Mouse (Mus musculus) layer of hippocampus, adult 2 months (tissue): ENCODE results near the gene Ypel3. TPM values are rescaled to one million over a fixed set of nuclear protein-coding genes. Genes with fewer than 3 reads are reported as not detected.

ENCODE experiments used
- DNase-seq, 2 experiments: peaks; one replicate each; pipeline ENCODE4 v3.0.0; 2022; ENCODE audit warnings: low spot score in 2 of 2
- H3K27ac ChIP-seq: fragments of 200-600 bp; 2 replicates; pipeline ENCODE4 v1.8.1; 2022
- H3K4me3 ChIP-seq: fragments of 200-600 bp; 2 replicates; pipeline ENCODE4 v1.8.1; 2022; ENCODE audit warnings: mild to moderate bottlenecking
- CTCF ChIP-seq: fragments of 200-600 bp; conservative IDR thresholded peaks from 2 replicates; pipeline ENCODE4 v1.8.1; 2022; ENCODE audit warnings: antibody characterized with exemption, mild to moderate bottlenecking, moderate library complexity
- total RNA-seq, 2 experiments: library from RNA; stranded (reverse); gene quantifications; 2 replicates each; pipeline ENCODE4 v1.2.3; 2021

The Ypel3 gene
- total RNA-seq, 2 experiments from 2014 or later, result 283 to 289 TPM

DNA sequence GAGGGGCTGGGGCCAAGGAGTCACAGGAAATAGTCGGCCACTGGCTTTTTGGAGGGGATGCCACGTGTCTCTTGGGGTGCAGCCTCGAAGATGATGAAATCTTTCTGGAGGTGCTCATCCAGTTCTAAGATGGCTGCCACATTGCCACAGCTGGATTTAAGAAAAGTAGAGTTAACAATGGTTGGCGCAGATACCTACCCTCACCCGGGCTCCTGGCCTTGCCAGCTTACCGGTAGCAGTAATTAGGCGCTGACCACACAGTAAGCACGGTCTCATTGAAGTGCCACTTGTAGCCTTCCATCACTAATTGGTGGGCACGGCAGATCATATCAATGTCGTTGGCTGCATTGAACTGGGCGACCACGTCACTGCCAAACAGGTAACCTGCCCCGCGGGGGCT is 9.4 kb downstream of the Ypel3 start:
- Histone ChIP-seq H3K4me3 (no peak overlapping the region), H3K27ac (no peak overlapping the region)
- no peak for TF ChIP-seq CTCF
- DNase-seq, result no peak

DNA sequence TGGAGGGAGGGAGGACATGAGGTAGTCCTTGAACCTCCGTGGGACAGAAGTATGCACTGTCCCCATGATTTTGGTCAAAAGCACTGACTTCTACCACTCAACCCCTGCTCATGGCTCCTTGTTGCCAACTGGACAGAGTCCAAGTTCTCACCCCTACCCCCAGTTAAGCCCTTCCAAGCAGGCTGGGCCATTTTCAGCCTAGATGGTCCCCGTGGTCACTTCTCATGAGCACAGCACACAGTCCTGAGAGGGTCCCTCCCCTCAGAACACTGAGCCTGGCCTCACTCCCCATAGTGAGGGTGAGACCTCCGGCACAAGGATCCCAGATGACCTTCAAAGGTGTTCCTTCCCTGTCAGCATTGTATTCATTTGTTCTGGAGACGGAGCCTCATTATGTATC is 12.4 kb downstream of the Ypel3 start:
- TF ChIP-seq CTCF, result no peak
- DNase-seq, result no peak
- H3K27ac ChIP-seq, result no peak overlapping the region
- no peak overlapping the region for H3K4me3 ChIP-seq

DNA sequence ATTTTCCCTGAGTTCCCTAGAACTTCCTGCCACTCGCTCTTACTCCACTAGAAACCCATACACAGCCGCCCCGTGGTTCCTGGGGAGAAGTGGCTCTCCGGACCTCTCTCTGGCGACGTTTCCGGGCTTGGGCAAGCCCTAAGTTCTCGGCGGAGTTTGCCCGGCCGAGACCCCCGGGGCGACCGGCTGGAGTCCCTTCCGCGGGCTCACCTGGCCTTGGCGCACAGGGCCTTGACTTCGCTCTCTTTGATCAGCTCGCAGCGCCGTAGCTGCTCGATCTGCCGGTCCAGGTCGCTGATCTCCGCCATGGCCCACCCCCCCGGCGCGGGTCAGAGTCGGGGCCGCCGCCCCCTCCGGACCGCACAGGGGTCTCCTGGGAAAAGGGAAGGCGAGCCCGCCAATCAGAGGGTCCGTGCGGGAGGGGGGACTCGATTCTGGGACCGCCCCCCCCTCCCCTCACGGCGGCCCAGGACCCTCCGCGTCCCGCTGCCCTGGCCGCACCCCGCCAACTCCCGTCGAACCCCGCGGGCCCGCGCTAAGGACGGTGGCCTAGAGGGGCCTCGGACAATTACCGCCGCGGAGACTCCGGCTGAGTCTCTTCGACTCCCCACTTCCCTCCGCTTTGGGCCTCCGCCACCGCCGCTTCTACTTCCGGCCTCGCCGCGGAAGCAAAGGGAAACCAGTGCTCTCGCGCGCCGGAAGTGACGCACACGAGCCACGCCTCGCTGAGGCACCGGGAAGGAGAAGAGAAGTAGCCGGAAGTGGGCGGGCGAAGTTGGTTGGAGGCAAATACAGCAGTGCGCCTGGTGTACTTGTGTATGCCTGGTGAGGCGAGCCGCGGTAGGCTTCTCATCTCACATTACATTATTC is 15.3 kb downstream of the Ypel3 start, which contains the start of gene Ppp4c:
Ppp4c (minus strand) TSS at position 646 of the 870 bp plus-strand sequence.
- peak within 1 kb of the TSS; percentile 93 for H3K27ac ChIP-seq
- TF ChIP-seq CTCF, result no peak
- peak within 1 kb of the TSS; percentile 88 for H3K4me3 ChIP-seq
- DNase-seq, result peak; percentile 96 to 97

DNA sequence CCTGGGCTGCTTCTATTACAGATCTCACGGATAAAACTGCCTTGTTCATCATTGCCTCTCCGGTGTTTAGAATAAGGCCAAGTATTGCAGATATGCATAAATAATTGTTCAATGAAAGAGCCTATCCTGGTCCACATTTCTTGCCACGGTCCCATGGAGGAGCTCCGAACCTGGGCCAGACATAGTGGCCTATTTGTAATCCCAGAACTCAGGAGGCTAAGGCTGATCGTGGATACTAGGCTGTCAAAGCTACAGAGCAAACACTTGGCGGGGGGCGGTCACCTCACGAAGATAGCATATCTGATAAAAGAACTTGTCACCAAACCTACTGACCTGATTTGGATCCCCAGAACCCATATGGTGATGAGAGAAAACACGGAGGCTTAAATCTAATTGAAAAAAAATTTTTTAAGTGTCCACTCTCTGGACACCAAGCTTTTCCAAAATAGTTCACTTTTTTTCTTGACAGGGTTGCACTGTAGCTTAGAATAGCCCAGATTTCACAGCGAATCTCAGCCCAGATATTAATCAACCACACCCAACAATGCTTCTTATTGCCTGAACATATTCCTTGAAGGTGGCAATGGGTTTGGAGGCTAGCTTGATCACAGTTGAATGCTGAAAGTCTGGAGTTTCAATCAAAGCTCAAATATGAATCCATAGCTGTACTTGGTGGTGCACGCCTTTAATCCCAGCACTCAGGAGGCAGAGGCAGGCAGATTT is 16.1 kb downstream of the Ypel3 start:
- DNase-seq, result no peak
- no peak for TF ChIP-seq CTCF
- Histone ChIP-seq H3K27ac (peak overlapping the region; percentile 93), H3K4me3 (peak overlapping the region; percentile 88)

DNA sequence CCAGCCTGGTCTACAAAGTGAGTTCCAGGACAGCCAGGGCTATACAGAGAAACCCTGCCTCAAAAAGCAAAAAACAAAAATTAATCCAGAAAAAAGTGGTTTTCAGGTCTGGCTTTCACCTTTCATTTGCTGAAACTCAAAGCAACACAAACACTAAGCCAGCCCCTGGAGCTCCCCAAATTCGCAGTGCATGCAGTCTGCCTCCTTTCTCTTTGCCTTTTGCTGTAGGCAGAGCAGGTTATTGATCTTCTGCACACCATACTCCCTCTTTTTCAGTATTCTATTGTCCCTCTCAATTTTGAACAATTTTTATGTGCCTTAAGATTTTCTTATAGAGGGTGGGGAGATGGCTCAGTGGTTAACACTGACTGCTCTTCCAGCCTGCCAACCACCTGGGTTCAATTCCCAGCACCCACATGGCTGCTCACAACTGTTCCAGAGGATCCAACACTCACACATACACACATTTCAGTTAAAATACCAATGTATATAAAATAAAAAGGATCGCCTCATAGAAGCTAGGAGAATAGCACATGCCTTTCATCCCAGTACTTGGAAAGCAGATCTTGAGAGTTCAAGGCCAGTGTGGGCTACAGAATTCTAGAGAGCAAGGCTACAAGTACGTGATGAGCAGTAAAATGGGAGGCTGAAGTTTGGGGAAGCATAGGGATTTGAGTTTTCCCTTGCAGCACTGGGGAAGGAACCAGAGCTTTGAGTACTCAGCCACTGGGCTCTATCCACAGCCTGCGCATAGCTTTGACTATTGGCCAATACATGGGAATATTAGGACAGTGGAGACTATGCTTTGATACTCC is 16.9 kb downstream of the Ypel3 start:
- TF ChIP-seq CTCF, result no peak
- Histone ChIP-seq H3K4me3 (no peak overlapping the region), H3K27ac (no peak overlapping the region)
- DNase-seq, result no peak

DNA sequence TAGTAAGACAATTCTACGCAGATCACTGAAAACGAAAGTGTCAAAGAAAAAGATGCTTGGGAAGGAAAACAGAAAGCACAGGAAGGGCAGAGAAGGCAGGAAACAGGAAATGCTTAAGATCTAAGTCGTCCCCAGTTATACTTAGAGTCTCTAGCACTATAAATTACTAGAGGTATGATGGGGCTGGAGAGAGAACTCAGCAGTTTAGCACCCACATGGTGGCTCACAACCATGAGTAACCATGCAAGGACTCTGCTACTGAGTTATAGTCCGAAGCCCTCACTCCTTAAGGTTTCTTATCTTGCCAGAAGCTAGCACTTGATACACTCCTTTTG is 17.5 kb downstream of the Ypel3 start:
- H3K4me3 ChIP-seq, result no peak overlapping the region
- TF ChIP-seq CTCF, result no peak
- no peak overlapping the region for H3K27ac ChIP-seq
- no peak for DNase-seq

DNA sequence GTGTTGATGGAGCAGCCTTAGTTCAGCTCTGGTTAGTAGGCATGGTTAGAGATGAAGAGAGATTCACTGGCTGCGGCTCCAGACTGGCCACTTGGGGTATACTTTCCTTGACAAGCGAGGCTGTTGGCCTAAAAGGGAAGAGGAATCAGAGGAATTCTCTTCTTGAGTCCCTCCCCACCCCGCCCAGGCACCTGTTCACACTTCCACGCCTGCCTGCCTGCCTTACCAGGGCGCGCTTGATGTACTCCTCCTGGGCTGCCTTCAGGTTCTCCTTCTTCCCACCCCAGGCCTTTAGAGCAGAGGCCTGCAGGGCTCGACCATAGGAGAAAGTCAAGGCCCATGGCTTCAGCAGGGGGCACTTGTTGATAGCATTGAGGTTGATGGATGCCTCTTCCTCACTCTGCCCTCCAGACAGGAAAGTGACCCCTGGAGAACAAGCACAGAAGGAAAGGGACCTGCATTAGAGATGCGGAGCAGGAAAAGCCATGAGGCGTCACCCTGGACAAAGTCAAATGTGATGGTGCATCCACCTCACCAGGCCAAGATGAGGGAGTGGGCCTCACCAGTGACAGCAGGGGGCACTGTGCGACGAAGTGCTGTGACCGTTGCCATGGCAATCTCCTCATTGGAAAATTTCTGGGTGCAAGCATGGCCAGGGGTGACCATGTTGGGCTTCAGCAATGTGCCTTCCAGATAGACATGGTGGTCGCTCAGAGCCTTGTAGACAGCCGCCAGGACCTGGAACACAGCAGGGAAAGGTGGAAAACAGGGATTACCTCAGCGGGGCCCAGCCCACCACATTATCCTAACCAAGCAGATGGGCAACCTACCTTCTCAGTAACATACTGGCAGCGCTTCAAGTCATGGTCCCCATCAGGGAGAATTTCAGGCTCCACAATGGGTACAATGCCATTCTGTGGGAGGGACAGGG is 18.9 kb downstream of the Ypel3 start:
- DNase-seq, result no peak
- TF ChIP-seq CTCF, result peak; percentile 63
- Histone ChIP-seq H3K4me3 (peak overlapping the region; percentile 72), H3K27ac (peak overlapping the region; percentile 100)

DNA sequence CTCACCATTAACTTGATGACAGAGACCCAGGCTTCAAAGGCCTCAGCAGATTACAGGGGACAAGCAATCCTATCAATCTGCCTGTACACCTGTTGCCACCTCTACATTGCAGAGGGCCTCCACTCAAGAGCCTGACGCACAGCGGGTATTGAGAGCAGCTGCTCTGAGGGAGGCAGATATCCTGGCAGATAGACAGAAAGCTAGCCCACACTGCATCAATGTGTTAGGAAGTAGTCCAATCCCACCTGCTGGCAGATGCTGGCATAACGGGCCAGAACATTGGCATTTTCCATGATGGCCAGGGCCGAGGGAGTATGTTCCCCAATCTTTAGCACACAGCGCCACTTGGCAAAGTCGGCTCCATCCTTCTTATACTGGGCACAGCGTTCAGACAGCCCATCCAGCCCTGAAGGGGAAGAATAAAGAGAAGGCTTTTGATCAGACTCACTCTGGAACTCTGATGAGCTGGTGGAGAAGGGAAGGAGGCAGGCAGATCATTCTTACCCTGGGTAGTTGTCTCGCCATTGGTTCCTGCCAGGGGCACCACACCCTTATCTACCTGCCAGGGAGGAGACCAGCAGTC is 19.7 kb downstream of the Ypel3 start:
- Histone ChIP-seq H3K4me3 (peak overlapping the region; percentile 72), H3K27ac (peak overlapping the region; percentile 100)
- peak; percentile 62 for TF ChIP-seq CTCF
- peak in 1 of 2 experiments; percentile 62 for DNase-seq

DNA sequence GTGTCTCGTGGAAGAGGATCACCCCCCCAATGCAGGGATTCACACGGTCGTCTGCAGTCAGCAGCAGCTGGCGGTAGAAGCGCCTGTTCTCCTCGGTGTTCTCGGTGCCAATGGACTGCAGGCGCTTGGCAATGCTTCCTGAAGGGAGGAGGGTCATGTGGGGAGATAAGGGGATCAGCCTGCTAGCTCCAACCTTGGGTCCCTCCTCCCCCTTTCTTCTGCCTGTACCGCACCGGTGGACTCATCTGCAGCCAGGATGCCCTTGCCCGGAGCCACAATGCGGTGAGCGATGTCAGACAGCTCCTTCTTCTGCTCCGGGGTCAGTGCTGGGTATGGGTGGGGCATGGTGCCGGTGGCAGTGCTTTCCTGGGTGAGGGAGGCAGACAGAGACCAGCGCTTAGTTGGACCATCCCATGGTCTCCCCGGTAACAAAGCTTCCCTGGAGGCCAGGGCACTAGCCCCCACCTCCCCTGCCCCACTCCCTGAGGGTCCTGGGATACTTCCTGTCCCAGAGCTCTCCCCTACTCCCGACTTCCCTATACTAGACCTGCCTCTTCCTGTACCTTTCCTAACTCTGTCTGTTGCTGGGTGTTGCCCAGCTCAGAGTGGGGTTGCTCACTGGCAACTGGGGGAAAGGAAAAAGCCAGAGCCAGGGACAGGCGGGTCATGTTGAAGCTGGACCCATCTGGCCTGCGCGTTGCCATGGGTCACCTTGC is 20.8 kb downstream of the Ypel3 start, which contains the start of gene Fam57b:
Fam57b (plus strand) TSS at position 258 of the 716 bp plus-strand sequence.
- DNase-seq, result peak in 1 of 2 experiments; percentile 39
- peak within 1 kb of the TSS; percentile 100 for H3K27ac ChIP-seq
- no peak for TF ChIP-seq CTCF
- H3K4me3 ChIP-seq, result peak within 1 kb of the TSS; percentile 72

DNA sequence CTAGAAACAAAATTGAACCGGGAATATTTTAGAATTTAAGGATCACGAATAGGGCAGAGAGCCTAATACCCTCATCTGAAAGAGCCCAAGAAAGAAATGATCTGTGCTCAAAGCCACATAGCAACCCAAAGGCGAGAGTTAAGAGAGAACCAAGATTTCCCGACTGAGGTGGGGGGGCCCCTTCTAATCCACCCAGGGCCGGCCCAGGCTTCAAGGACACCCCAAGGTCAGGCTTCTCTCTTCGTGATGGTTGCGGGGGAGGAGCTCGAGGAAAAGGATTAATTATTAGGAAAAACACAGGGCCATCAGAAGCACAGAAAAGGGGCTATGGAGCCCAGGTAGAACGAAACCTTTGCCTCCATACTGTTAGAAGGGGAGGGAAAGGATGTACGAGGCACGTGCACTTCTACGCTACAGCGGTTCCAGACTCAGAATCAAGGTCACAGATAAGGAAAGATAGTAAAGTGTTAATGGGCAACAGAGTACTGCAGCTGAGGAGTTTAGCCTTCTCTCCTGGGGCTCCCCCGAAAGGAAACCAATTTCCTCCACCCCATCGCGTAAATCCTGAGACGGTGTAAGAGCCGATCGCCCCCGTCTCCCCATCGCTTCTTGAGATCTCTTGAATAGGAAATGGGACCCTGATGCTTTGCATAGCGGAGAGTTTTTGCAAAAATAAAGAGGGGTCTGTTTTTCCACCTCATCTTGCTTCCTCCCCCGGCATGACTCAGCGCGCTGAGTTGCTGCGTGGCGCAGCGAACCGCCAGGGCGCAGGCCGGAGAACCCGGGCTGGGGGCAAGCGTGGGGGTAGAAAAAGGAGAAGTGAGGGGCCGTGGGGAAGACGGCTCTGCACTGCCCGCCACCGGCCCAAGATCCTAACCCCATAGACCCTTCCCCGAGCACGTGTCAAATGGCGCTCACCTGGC is 21.6 kb downstream of the Ypel3 start:
- Histone ChIP-seq H3K4me3 (peak overlapping the region; percentile 72), H3K27ac (peak overlapping the region; percentile 100)
- DNase-seq, result peak in 1 of 2 experiments; percentile 29
- no peak for TF ChIP-seq CTCF
